Mouse (Mus musculus): ENCODE results near the gene Hprt. TPM values are rescaled to one million over a fixed set of nuclear protein-coding genes. Genes with fewer than 3 reads are reported as not detected.
"Not testable (repeated sequence)": the region's sequence is repeated elsewhere in the genome, so short reads cannot be mapped to it uniquely, and the experiment has no call there.

Hprt gene
- polyA plus RNA-seq, 1 experiment from 2014 or later: 171 TPM

DNA sequence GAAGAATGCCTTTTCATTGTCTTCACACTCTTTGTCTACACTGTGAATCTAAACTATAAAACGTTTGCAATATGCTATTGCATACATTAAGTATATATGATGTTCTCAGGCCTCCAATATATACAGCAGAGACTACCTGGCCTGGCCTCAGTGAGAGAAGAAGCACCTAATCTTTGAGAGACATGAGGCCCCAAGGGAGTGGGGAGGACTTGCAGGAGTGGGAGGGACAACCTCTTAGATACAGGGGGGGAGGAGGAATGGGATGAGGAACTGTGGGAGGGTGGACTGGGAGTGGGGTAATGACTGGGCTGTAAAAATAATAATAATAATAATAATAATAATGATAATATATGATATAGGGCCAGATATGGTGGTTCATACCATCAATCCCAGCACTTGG lies 9.4 kb upstream of the Hprt start:
- Histone ChIP-seq H3K27ac (ENCODE audit: low read length) (no peak overlapping the region), H3K9ac (ENCODE audit: low read length) (no peak overlapping the region), H3K4me3 (ENCODE audit: low read length) (no peak overlapping the region), H3K4me2 (ENCODE audit: low read depth, low read length) (no peak overlapping the region), H3K4me1 (replicated peaks; ENCODE audit: control insufficient read depth, insufficient read depth, low read length) (no peaks in the 10 kb centered on the region), H3K36me3 (ENCODE audit: control insufficient read depth, insufficient read depth, low read length) (no peaks in the 10 kb centered on the region), H3K9me3 (ENCODE audit: control insufficient read depth, low read length) (no peaks in the 10 kb centered on the region), H3K27me3 (ENCODE audit: control insufficient read depth, insufficient read depth, low read depth, low read length) (no peaks in the 10 kb centered on the region)
- ATAC-seq (ENCODE audit: low read depth): no peak
- 43% methylated on average over 1 of the region's 1 CpGs for WGBS

DNA sequence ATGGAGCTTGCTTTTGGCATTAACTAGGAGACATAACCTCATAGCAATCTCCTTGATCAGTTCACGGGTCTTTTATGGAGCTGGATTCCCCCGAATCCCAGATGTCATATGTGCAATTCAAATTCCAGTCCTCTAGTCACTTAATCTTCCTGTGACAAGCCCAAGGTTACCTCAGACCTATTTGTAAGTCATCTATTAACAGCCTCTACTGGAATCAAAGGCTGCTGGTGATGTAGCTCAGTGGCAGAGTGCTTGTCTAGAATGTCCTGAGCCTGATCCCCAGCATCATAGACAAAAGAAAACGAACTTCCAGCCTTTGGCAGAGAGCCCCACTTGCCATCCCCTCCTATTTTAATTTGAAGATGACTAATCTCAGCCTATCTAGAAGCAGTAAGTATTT lies 6.6 kb upstream of the Hprt start:
- H3K4me1 ChIP-seq (replicated peaks; ENCODE audit: control insufficient read depth, insufficient read depth, low read length): no peaks in the 10 kb centered on the region
- no peaks in the 10 kb centered on the region for H3K27me3 ChIP-seq (ENCODE audit: control insufficient read depth, insufficient read depth, low read depth, low read length)
- no peak overlapping the region for H3K4me2 ChIP-seq (ENCODE audit: low read depth, low read length)
- H3K27ac ChIP-seq (ENCODE audit: low read length): no peak overlapping the region
- WGBS: 61% methylated on average over 3 of the region's 3 CpGs
- H3K9me3 ChIP-seq (ENCODE audit: control insufficient read depth, low read length): no peaks in the 10 kb centered on the region
- H3K4me3 ChIP-seq (ENCODE audit: low read length): no peak overlapping the region
- no peaks in the 10 kb centered on the region for H3K36me3 ChIP-seq (ENCODE audit: control insufficient read depth, insufficient read depth, low read length)
- ATAC-seq (ENCODE audit: low read depth): no peak
- no peak overlapping the region for H3K9ac ChIP-seq (ENCODE audit: low read length)

DNA sequence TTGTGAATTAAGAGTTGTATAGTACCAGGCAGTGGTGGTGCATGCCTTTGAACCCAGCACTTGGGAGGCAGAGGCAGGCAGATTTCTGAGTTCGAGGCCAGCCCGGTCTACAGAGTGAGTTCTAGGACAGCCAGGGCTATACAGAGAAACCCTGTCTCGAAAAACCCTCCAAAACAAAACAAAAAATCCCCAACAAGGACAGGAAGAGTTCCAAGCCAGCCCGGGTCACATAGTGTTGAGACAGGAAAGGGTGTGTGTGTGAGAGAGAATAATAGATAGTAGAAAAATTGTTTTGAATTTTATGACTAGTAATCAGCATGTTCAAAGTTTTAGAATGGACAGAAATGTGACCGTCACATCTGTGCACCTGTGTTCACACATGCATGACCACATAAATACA lies 6.8 kb downstream of the Hprt start:
- not testable (repeated sequence) for H3K4me2 ChIP-seq (ENCODE audit: low read depth, low read length); H3K36me3 ChIP-seq (ENCODE audit: control insufficient read depth, insufficient read depth, low read length); H3K27me3 ChIP-seq (ENCODE audit: control insufficient read depth, insufficient read depth, low read depth, low read length); H3K4me3 ChIP-seq (ENCODE audit: low read length); H3K9me3 ChIP-seq (ENCODE audit: control insufficient read depth, low read length); H3K27ac ChIP-seq (ENCODE audit: low read length); H3K9ac ChIP-seq (ENCODE audit: low read length); H3K4me1 ChIP-seq (replicated peaks; ENCODE audit: control insufficient read depth, insufficient read depth, low read length); ATAC-seq (ENCODE audit: low read depth)
- 78% methylated on average over 5 of the region's 5 CpGs for WGBS

GRCm38 (mm10) chrX:53004887-53005286 lies 16.9 kb downstream of the Hprt start:
- 50% methylated on average over 4 of the region's 4 CpGs for WGBS
- not testable (repeated sequence) for H3K27me3 ChIP-seq (ENCODE audit: control insufficient read depth, insufficient read depth, low read depth, low read length); H3K9ac ChIP-seq (ENCODE audit: low read length); H3K4me3 ChIP-seq (ENCODE audit: low read length); H3K27ac ChIP-seq (ENCODE audit: low read length); H3K4me2 ChIP-seq (ENCODE audit: low read depth, low read length); ATAC-seq (ENCODE audit: low read depth); H3K36me3 ChIP-seq (ENCODE audit: control insufficient read depth, insufficient read depth, low read length); H3K4me1 ChIP-seq (replicated peaks; ENCODE audit: control insufficient read depth, insufficient read depth, low read length); H3K9me3 ChIP-seq (ENCODE audit: control insufficient read depth, low read length)

- peak; percentile 47; the same call in 1 of the 2 replicates for ATAC-seq (ENCODE audit: low read depth)
- H3K4me3 ChIP-seq (ENCODE audit: low read length): no peak overlapping the region
- H3K4me2 ChIP-seq (ENCODE audit: low read depth, low read length): no peak overlapping the region
- H3K9ac ChIP-seq (ENCODE audit: low read length): no peak overlapping the region
- H3K27me3 ChIP-seq (ENCODE audit: control insufficient read depth, insufficient read depth, low read depth, low read length): no peaks in the 10 kb centered on the region
- no peaks in the 10 kb centered on the region for H3K4me1 ChIP-seq (replicated peaks; ENCODE audit: control insufficient read depth, insufficient read depth, low read length)
- no peaks in the 10 kb centered on the region for H3K9me3 ChIP-seq (ENCODE audit: control insufficient read depth, low read length)
- H3K36me3 ChIP-seq (ENCODE audit: control insufficient read depth, insufficient read depth, low read length): no peaks in the 10 kb centered on the region
- 41% methylated on average over 3 of the region's 3 CpGs for WGBS
- no peak overlapping the region for H3K27ac ChIP-seq (ENCODE audit: low read length)
Measured at GRCm38 (mm10) chrX:53006062-53006461, 18.1 kb downstream of the Hprt start.

DNA sequence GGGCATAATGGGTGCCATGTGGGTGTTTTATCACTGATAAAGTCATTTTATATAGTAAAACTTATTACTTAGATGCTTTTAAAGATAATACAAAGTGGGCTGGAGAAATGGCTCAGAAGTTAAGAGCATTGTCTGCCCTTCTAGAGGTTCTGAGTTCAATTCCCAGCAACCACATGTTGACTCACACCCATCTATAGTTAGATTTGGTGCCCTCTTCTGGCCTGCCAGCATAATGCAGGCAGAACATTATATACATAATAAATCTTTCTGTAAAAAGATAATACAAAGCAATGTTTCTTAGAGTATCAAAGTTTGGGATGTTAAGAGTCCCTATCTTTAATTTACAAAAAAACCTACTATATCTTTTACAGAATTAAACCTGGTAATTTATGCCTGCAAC lies 27.6 kb downstream of the Hprt start:
- Histone ChIP-seq H3K4me2 (ENCODE audit: low read depth, low read length) (no peak overlapping the region), H3K27ac (ENCODE audit: low read length) (no peak overlapping the region), H3K9me3 (ENCODE audit: control insufficient read depth, low read length) (no peaks in the 10 kb centered on the region), H3K9ac (ENCODE audit: low read length) (no peak overlapping the region), H3K4me1 (replicated peaks; ENCODE audit: control insufficient read depth, insufficient read depth, low read length) (no peaks in the 10 kb centered on the region), H3K36me3 (ENCODE audit: control insufficient read depth, insufficient read depth, low read length) (peaks cover 3% of the 10 kb centered on the region; the same call in 1 of the 2 replicates), H3K4me3 (ENCODE audit: low read length) (no peak overlapping the region), H3K27me3 (ENCODE audit: control insufficient read depth, insufficient read depth, low read depth, low read length) (no peaks in the 10 kb centered on the region)
- no peak for ATAC-seq (ENCODE audit: low read depth)

- no peak overlapping the region for H3K9ac ChIP-seq (ENCODE audit: low read length)
- ATAC-seq (ENCODE audit: low read depth): no peak
- 85% methylated on average over 2 of the region's 2 CpGs for WGBS
- H3K4me2 ChIP-seq (ENCODE audit: low read depth, low read length): no peak overlapping the region
- 0 out of 2 replicates have a peak, but pooled peaks cover 3% of the 10 kb centered on the region for H3K4me1 ChIP-seq (replicated peaks; ENCODE audit: control insufficient read depth, insufficient read depth, low read length)
- H3K27me3 ChIP-seq (ENCODE audit: control insufficient read depth, insufficient read depth, low read depth, low read length): no peaks in the 10 kb centered on the region
- H3K36me3 ChIP-seq (ENCODE audit: control insufficient read depth, insufficient read depth, low read length): no peaks in the 10 kb centered on the region
- no peak overlapping the region for H3K27ac ChIP-seq (ENCODE audit: low read length)
- no peak overlapping the region for H3K4me3 ChIP-seq (ENCODE audit: low read length)
- H3K9me3 ChIP-seq (ENCODE audit: control insufficient read depth, low read length): no peaks in the 10 kb centered on the region
Measured at GRCm38 (mm10) chrX:53023021-53023420, 35.1 kb downstream of the Hprt start.

GRCm38 (mm10) chrX:53024268-53024667 lies 36.3 kb downstream of the Hprt start:
- not testable (repeated sequence) for H3K4me1 ChIP-seq (replicated peaks; ENCODE audit: control insufficient read depth, insufficient read depth, low read length); H3K4me3 ChIP-seq (ENCODE audit: low read length); H3K9me3 ChIP-seq (ENCODE audit: control insufficient read depth, low read length); H3K27me3 ChIP-seq (ENCODE audit: control insufficient read depth, insufficient read depth, low read depth, low read length); H3K4me2 ChIP-seq (ENCODE audit: low read depth, low read length); H3K36me3 ChIP-seq (ENCODE audit: control insufficient read depth, insufficient read depth, low read length); ATAC-seq (ENCODE audit: low read depth); H3K9ac ChIP-seq (ENCODE audit: low read length); H3K27ac ChIP-seq (ENCODE audit: low read length)
- WGBS: 16% methylated on average over 3 of the region's 3 CpGs

DNA sequence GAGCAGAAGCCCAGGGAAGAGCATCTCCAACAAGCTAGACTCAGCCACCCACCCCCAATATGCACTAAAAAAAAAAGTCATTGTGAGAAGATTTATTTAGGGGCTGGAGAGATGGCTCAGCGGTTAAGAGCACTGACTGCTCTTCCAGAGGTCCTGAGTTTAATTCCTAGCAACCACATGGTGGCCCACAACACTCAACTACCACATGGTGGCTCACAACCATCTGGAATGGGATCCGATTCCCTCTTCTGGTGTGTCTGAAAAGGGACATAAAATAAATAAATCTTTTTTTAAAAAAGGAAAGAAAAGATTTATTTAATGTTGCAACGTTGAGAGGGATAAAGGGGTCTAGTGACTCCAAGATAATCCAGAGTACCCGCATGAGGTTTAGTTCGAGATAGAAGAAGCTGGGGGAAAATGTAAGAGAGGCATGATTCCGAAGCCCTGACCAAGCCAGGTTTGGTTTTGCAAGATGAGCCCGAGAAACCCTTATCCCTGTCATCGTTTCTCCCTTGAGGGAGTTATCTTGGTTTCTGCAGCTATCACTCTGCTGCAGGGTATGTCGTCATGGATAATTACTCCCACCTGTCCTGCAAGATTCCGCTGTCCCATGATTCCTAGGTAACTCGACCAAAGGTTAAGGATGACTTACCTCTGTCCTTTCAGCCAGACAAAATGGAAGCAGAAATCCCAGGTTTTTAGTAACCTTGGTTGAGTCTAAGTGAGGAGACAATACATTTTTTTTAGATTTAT lies 37.7 kb downstream of the Hprt start:
- Histone ChIP-seq H3K36me3 (ENCODE audit: control insufficient read depth, insufficient read depth, low read length) (no peaks in the 10 kb centered on the region), H3K27me3 (ENCODE audit: control insufficient read depth, insufficient read depth, low read depth, low read length) (no peaks in the 10 kb centered on the region), H3K4me3 (ENCODE audit: low read length) (no peak overlapping the region), H3K4me1 (replicated peaks; ENCODE audit: control insufficient read depth, insufficient read depth, low read length) (0 out of 2 replicates have a peak, but pooled peaks cover 3% of the 10 kb centered on the region), H3K27ac (ENCODE audit: low read length) (no peak overlapping the region), H3K4me2 (ENCODE audit: low read depth, low read length) (no peak overlapping the region), H3K9me3 (ENCODE audit: control insufficient read depth, low read length) (no peaks in the 10 kb centered on the region), H3K9ac (ENCODE audit: low read length) (no peak overlapping the region)
- ATAC-seq (ENCODE audit: low read depth): peak; percentile 52; the same call in 1 of the 2 replicates
- WGBS: 43% methylated on average over 11 of the region's 11 CpGs
